Mouse (Mus musculus): ENCODE data around the gene Zscan2.

DNA sequence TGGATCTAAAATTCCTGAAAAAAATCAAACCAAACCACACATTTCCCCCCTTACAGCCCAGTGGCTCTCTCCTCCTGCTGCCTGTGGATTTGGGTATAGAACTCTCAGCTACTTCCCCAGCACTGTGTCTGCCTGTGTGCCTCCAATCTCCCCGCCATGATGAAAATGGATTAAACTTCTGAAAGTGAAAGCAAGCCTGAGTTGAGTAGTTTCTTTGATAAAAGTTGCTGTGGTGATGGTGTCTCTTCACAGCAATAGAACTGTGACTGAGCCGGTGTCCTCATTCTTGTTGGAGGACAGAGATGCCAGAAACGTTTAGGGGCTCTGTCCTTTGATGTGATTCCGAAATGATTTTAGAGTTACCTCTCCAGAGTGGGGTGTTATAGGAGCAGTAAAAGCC lies 39.9 kb upstream of the Zscan2 start:
- TF ChIP-seq CTCF (conservative IDR thresholded peaks at IDR 0.05 in 1 of 2, IDR thresholded peaks at IDR 0.05 in 1 of 2; ENCODE audit: low read depth in 2 of 2, low read length in 2 of 2) (no peak), ZNF384 (IDR thresholded peaks at IDR 0.05; ENCODE audit: low read depth, low read length) (no peak), HCFC1 (IDR thresholded peaks at IDR 0.05; ENCODE audit: low read depth, low read length) (no peak), PAX5 (IDR thresholded peaks at IDR 0.05; ENCODE audit: low read length) (no peak), MAZ (IDR thresholded peaks at IDR 0.05; ENCODE audit: low read depth, low read length) (no peak), USF2 (conservative IDR thresholded peaks at IDR 0.05; ENCODE audit: low read depth, low read length) (no peak), ELF1 (IDR thresholded peaks at IDR 0.05; ENCODE audit: low read depth, low read length) (no peak), CHD1 (IDR thresholded peaks at IDR 0.05; ENCODE audit: low read depth, low read length) (no peak), MAX (IDR thresholded peaks at IDR 0.05; ENCODE audit: low read length) (no peak), RCOR1 (conservative IDR thresholded peaks at IDR 0.05; ENCODE audit: low read depth, low read length) (no peak)

Measured in CH12.LX (cell line).